Mouse (Mus musculus): Measurements from ENCODE around the gene Taf12.
A peak's percentile ranks its signal among the peaks of the same experiment; 100 is the strongest.
"Not testable (repeated sequence)": the region's sequence is repeated elsewhere in the genome, so short reads cannot be mapped to it uniquely, and the experiment has no call there.

Gene Taf12

GRCm38 (mm10) chr4:132269740-132270560 is 4.2 kb upstream of the Taf12 start:
- peak; percentile 59 to 79 for DNase-seq (ENCODE audit: low read depth in 1 of 2, low spot score in 2 of 2)

- no peak for DNase-seq (ENCODE audit: low read depth in 1 of 2, low spot score in 2 of 2)
Observed at GRCm38 (mm10) chr4:132273166-132273565, 1.0 kb upstream of the Taf12 start.

- DNase-seq (ENCODE audit: low read depth in 1 of 2, low spot score in 2 of 2) = no peak
Observed at GRCm38 (mm10) chr4:132275949-132276348, 1.8 kb downstream of the Taf12 start.

GRCm38 (mm10) chr4:132288840-132289239 is 14.7 kb downstream of the Taf12 start:
- not testable (repeated sequence) for DNase-seq (ENCODE audit: low read depth in 1 of 2, low spot score in 2 of 2)

- DNase-seq (ENCODE audit: low read depth in 1 of 2, low spot score in 2 of 2) = no peak
Observed at GRCm38 (mm10) chr4:132291056-132291455, 16.9 kb downstream of the Taf12 start.

- DNase-seq (ENCODE audit: low read depth in 1 of 2, low spot score in 2 of 2) = no peak
Observed at GRCm38 (mm10) chr4:132291624-132292335, 17.6 kb downstream of the Taf12 start.

- no peak for DNase-seq (ENCODE audit: low read depth in 1 of 2, low spot score in 2 of 2)
Observed at GRCm38 (mm10) chr4:132292988-132293387, 18.8 kb downstream of the Taf12 start.

- no peak for DNase-seq (ENCODE audit: low read depth in 1 of 2, low spot score in 2 of 2)
Observed at GRCm38 (mm10) chr4:132293682-132294240, 19.6 kb downstream of the Taf12 start.

GRCm38 (mm10) chr4:132295696-132296390 is 21.7 kb downstream of the Taf12 start:
- no peak for DNase-seq (ENCODE audit: low read depth in 1 of 2, low spot score in 2 of 2)

- no peak for DNase-seq (ENCODE audit: low read depth in 1 of 2, low spot score in 2 of 2)
Observed at GRCm38 (mm10) chr4:132299849-132300248, 25.7 kb downstream of the Taf12 start.

GRCm38 (mm10) chr4:132301486-132301885 is 27.3 kb downstream of the Taf12 start:
- no peak for DNase-seq (ENCODE audit: low read depth in 1 of 2, low spot score in 2 of 2)

- DNase-seq (ENCODE audit: low read depth in 1 of 2, low spot score in 2 of 2) = no peak
Observed at GRCm38 (mm10) chr4:132301965-132302938, 28.1 kb downstream of the Taf12 start.

- DNase-seq (ENCODE audit: low read depth in 1 of 2, low spot score in 2 of 2) = peak in 1 of 2 experiments; percentile 21
Observed at GRCm38 (mm10) chr4:132302939-132303479, 28.8 kb downstream of the Taf12 start, which contains the start of gene Rab42. Gene Rab42 (minus strand): TSS chr4:132303385.

GRCm38 (mm10) chr4:132303484-132303883 is 29.3 kb downstream of the Taf12 start:
- not testable (repeated sequence) for DNase-seq (ENCODE audit: low read depth in 1 of 2, low spot score in 2 of 2)

GRCm38 (mm10) chr4:132305276-132305675 is 31.1 kb downstream of the Taf12 start:
- DNase-seq (ENCODE audit: low read depth in 1 of 2, low spot score in 2 of 2) = no peak

GRCm38 (mm10) chr4:132306004-132306403 is 31.8 kb downstream of the Taf12 start:
- no peak for DNase-seq (ENCODE audit: low read depth in 1 of 2, low spot score in 2 of 2)

GRCm38 (mm10) chr4:132308437-132309139 is 34.4 kb downstream of the Taf12 start:
- DNase-seq (ENCODE audit: low read depth in 1 of 2, low spot score in 2 of 2) = peak; percentile 68 to 77

- DNase-seq (ENCODE audit: low read depth in 1 of 2, low spot score in 2 of 2) = no peak
Observed at GRCm38 (mm10) chr4:132309140-132309848, 35.1 kb downstream of the Taf12 start.
